Mouse (Mus musculus) fibroblast of lung, adult 2 months (primary cell): Measurements from ENCODE around the gene Tmem273.

ENCODE experiments used
- DNase-seq: peaks from one replicate; pipeline ENCODE4 v3.0.0-alpha.2; 2011; ENCODE audit warnings: low read depth

Gene Tmem273

GRCm38 (mm10) chr14:32859831-32860569 lies 74.2 kb downstream of the Tmem273 start:
- no peak for DNase-seq

GRCm38 (mm10) chr14:32861149-32861581 lies 75.4 kb downstream of the Tmem273 start:
- no peak for DNase-seq

GRCm38 (mm10) chr14:32861656-32862055 lies 75.9 kb downstream of the Tmem273 start:
- DNase-seq: no peak

GRCm38 (mm10) chr14:32865331-32865730 lies 79.6 kb downstream of the Tmem273 start:
- no peak for DNase-seq
